Mouse (Mus musculus) CH12.LX (cell line): ENCODE results near the gene Eml6. TPM values are rescaled to one million over a fixed set of nuclear protein-coding genes. Genes with fewer than 3 reads are reported as not detected.
A peak's percentile ranks its signal among the peaks of the same experiment; 100 is the strongest.

Experiments used
- DNase-seq: peaks from one replicate; pipeline ENCODE4 v3.0.0-alpha.2; 2013; ENCODE audit errors: extremely low read depth
- H3K27ac ChIP-seq: 2 replicates; pipeline ENCODE4 v1.5.1; 2012; ENCODE audit warnings: low read depth, mild to moderate bottlenecking, control low read depth, moderate library complexity; ENCODE audit not compliant: insufficient read depth
- H3K27me3 ChIP-seq: replicated peaks from 2 replicates; pipeline ENCODE3; 2012; ENCODE audit warnings: inconsistent platforms
- H3K36me3 ChIP-seq, 2 experiments: replicated peaks in 1 of 2; 2 replicates each; pipeline versions ENCODE3 to v1.6.1; 2012; ENCODE audit warnings: inconsistent platforms in 1 of 2, low read length in 1 of 2, mild to moderate bottlenecking in 1 of 2, mixed read lengths in 1 of 2, moderate library complexity in 1 of 2; ENCODE audit not compliant: control insufficient read depth in 1 of 2, insufficient read depth in 1 of 2
- H3K4me1 ChIP-seq, 2 experiments: 2 replicates each; pipeline ENCODE4 v1.6.1; 2012; ENCODE audit warnings: inconsistent platforms in 1 of 2, moderate library complexity in 1 of 2; ENCODE audit not compliant: insufficient read depth in 2 of 2, control insufficient read depth in 1 of 2
- H3K4me2 ChIP-seq: 2 replicates; pipeline ENCODE4 v1.6.1; 2012; ENCODE audit warnings: low read depth, mild to moderate bottlenecking, control low read depth; ENCODE audit not compliant: poor library complexity, insufficient read depth, severe bottlenecking
- H3K4me3 ChIP-seq, 3 experiments: fragments of 150-350 bp in 1 of 3; sonication (generic) in 1 of 3; replicated peaks in 1 of 3; 2 replicates each; pipeline versions ENCODE3 to v1.5.1; 2011 to 2012; ENCODE audit warnings: low read depth in 2 of 3, low read length in 2 of 3, mild to moderate bottlenecking in 2 of 3, moderate library complexity in 2 of 3, control low read depth in 1 of 3, improper control_type of control experiment in 1 of 3, inconsistent platforms in 1 of 3, mixed read lengths in 1 of 3; ENCODE audit not compliant: poor library complexity in 1 of 3
- H3K79me2 ChIP-seq: replicated peaks from 2 replicates; pipeline ENCODE4 v1.6.1; 2012; ENCODE audit warnings: mild to moderate bottlenecking, moderate library complexity; ENCODE audit not compliant: control insufficient read depth, poor library complexity, insufficient read depth, severe bottlenecking; ENCODE audit errors: extremely low read depth
- H3K9ac ChIP-seq: 2 replicates; pipeline ENCODE4 v1.6.1; 2012; ENCODE audit warnings: low read depth, mild to moderate bottlenecking, control low read depth, moderate library complexity; ENCODE audit not compliant: insufficient read depth
- H3K9me3 ChIP-seq: replicated peaks from 2 replicates; pipeline ENCODE3; 2012; ENCODE audit warnings: low read length, inconsistent platforms, mixed read lengths
- CHD2 ChIP-seq: IDR thresholded peaks from 2 replicates; pipeline ENCODE4 v1.6.1; 2011; ENCODE audit warnings: low read length, improper control_type of control experiment
- CTCF ChIP-seq, 2 experiments: IDR thresholded peaks in 1 of 2; conservative IDR thresholded peaks in 1 of 2; 2 replicates each; pipeline ENCODE4 v1.5.1; 2011 to 2012; ENCODE audit warnings: low read depth in 2 of 2, low read length in 2 of 2, improper control_type of control experiment in 1 of 2, inconsistent platforms in 1 of 2, mild to moderate bottlenecking in 1 of 2, moderate library complexity in 1 of 2
- E2F4 ChIP-seq: IDR thresholded peaks from 2 replicates; pipeline ENCODE4 v1.6.1; 2011; ENCODE audit warnings: low read depth, low read length, improper control_type of control experiment; ENCODE audit not compliant: insufficient replicate concordance
- ELF1 ChIP-seq: IDR thresholded peaks from 2 replicates; pipeline ENCODE4 v1.6.1; 2014; ENCODE audit warnings: low read depth, mild to moderate bottlenecking, inconsistent platforms, low read length, improper control_type of control experiment
- EP300 ChIP-seq: IDR thresholded peaks from 2 replicates; pipeline ENCODE4 v1.6.1; 2011; ENCODE audit warnings: low read length, improper control_type of control experiment
- ETS1 ChIP-seq: conservative IDR thresholded peaks from 2 replicates; pipeline ENCODE4 v1.6.1; 2012; ENCODE audit warnings: low read depth, mild to moderate bottlenecking, inconsistent platforms, low read length, improper control_type of control experiment, moderate library complexity
- HCFC1 ChIP-seq: IDR thresholded peaks from 2 replicates; pipeline ENCODE4 v1.6.1; 2012; ENCODE audit warnings: low read depth, mild to moderate bottlenecking, inconsistent platforms, low read length, improper control_type of control experiment
- IRF4 ChIP-seq: IDR thresholded peaks from 2 replicates; pipeline ENCODE4 v1.6.1; 2014; ENCODE audit warnings: low read depth, mild to moderate bottlenecking, inconsistent platforms, low read length, improper control_type of control experiment
- JUND ChIP-seq: conservative IDR thresholded peaks from 2 replicates; pipeline ENCODE4 v1.6.1; 2011; ENCODE audit warnings: low read depth, low read length, improper control_type of control experiment
- MAFK ChIP-seq: IDR thresholded peaks from 2 replicates; pipeline ENCODE4 v1.6.1; 2011; ENCODE audit warnings: low read length, improper control_type of control experiment; ENCODE audit not compliant: insufficient replicate concordance
- MAX ChIP-seq: IDR thresholded peaks from 2 replicates; pipeline ENCODE4 v1.6.1; 2011; ENCODE audit warnings: low read length, improper control_type of control experiment
- MAZ ChIP-seq: IDR thresholded peaks from 2 replicates; pipeline ENCODE4 v1.6.1; 2012; ENCODE audit warnings: low read depth, mild to moderate bottlenecking, inconsistent platforms, low read length, improper control_type of control experiment, moderate library complexity
- MXI1 ChIP-seq: IDR thresholded peaks from 2 replicates; pipeline ENCODE4 v1.6.1; 2011; ENCODE audit warnings: mild to moderate bottlenecking, low read depth, low read length, improper control_type of control experiment
- NELFE ChIP-seq: IDR thresholded peaks from 2 replicates; pipeline ENCODE4 v1.6.1; 2011; ENCODE audit warnings: low read depth, low read length, improper control_type of control experiment
- PAX5 ChIP-seq: IDR thresholded peaks from 2 replicates; pipeline ENCODE4 v1.6.1; 2012; ENCODE audit warnings: low read length, inconsistent platforms, mixed read lengths
- POLR2A ChIP-seq: IDR thresholded peaks from 2 replicates; pipeline ENCODE4 v1.6.1; 2011; ENCODE audit warnings: low read depth, mild to moderate bottlenecking, improper control_type of control experiment, low read length
- POLR2AphosphoS2 ChIP-seq: IDR thresholded peaks from 2 replicates; pipeline ENCODE4 v1.6.1; 2011; ENCODE audit warnings: low read depth, low read length, improper control_type of control experiment
- RCOR1 ChIP-seq: conservative IDR thresholded peaks from 2 replicates; pipeline ENCODE4 v1.6.1; 2012; ENCODE audit warnings: low read depth, mild to moderate bottlenecking, inconsistent platforms, low read length, improper control_type of control experiment
- SMC3 ChIP-seq: IDR thresholded peaks from 2 replicates; pipeline ENCODE4 v1.6.1; 2011; ENCODE audit warnings: low read depth, low read length, improper control_type of control experiment
- TBP ChIP-seq: conservative IDR thresholded peaks from 2 replicates; pipeline ENCODE4 v1.6.1; 2011; ENCODE audit warnings: low read depth, low read length, improper control_type of control experiment
- TCF12 ChIP-seq: IDR thresholded peaks from 2 replicates; pipeline ENCODE4 v1.6.1; 2014; ENCODE audit warnings: low read depth, mild to moderate bottlenecking, inconsistent platforms, low read length, improper control_type of control experiment
- UBTF ChIP-seq: IDR thresholded peaks from 2 replicates; pipeline ENCODE4 v1.6.1; 2012; ENCODE audit warnings: low read depth, mild to moderate bottlenecking, inconsistent platforms, low read length, improper control_type of control experiment, moderate library complexity
- USF2 ChIP-seq: conservative IDR thresholded peaks from 2 replicates; pipeline ENCODE4 v1.6.1; 2011; ENCODE audit warnings: low read depth, low read length, improper control_type of control experiment
- ZC3H11A ChIP-seq: IDR thresholded peaks from 2 replicates; pipeline ENCODE4 v1.6.1; 2012; ENCODE audit warnings: low read depth, mild to moderate bottlenecking, inconsistent platforms, low read length, improper control_type of control experiment
- dilution Hi-C: fragments of 300-500 bp; cut with MboI; formaldehyde crosslinking; loops from 2 replicates; pipeline ENCODE4 v1.14.3; 2020; ENCODE audit warnings: low sequenced_read_pairs; ENCODE audit not compliant: extremely low pct_unique_long_range_greater_than_20kb, extremely low pct_ligation_motif_present
- in situ Hi-C: fragments of 300-500 bp; cut with MboI; formaldehyde crosslinking; loops from 3 replicates; pipeline ENCODE4 v1.14.3; 2019; ENCODE audit warnings: low sequenced_read_pairs, low pct_ligation_motif_present, low pct_unique_long_range_greater_than_20kb, mixed read lengths
- polyA plus RNA-seq: library from polyadenylated mRNA; unstranded; fragments of >175 nt; gene quantifications from 2 replicates; pipeline ENCODE4 v1.2.1, GENCODE M21; 2012; ENCODE audit warnings: low read depth; ENCODE audit not compliant: insufficient read length
- total RNA-seq, 2 experiments: library from RNA; depleted of rRNA; stranded (reverse); fragments of 300-350 nt in 1 of 2; fragments of >200 nt in 1 of 2; gene quantifications; 2 replicates each; pipeline ENCODE4 v1.2.3; 2012 to 2014

Gene Eml6
- total and polyA plus RNA-seq, 3 experiments, result 3.1 to 3.7 (median 3.2) TPM

DNA sequence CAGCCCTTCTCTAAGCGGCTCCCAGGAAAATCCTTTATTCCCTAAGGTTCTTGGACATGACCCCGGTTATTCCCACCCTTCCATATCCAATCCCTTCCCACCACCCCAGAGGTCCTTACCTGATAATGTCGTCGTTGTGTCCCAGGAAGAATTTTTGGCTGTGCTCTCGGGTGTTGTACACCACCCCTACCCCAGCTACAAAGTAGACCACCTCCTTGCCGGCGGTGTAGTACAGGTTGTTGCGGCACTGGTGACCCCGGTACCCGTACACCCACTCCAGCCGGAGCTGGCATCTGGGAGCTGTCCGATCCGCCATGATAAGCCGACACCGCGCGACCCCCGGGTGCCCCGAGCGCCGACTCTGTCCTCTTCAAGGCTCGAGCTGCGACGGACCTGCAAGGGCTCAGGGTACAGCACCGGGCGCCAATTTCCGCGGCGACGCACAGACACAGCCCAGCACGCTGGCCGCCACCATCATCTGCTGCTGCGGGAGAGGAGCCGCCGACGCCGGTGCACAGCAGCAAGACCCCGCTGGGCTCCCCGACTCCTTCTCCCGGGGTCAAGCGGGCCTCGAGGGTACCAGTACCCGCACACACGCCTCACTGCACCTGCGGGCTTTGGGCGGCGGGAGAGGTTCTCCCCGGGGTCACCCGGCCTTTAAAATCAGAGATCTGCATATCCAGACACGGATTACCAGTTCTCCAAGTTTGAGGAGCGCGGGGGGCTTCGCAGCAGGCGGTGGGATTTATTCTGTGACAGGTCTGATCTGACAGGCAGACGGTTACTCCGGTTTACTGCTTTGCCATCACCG is 1.4 kb downstream of the Eml6 start:
- no peak for TF ChIP-seq USF2
- TF ChIP-seq E2F4, result no peak
- TF ChIP-seq JUND, result no peak
- no peak for TF ChIP-seq UBTF
- no peak for TF ChIP-seq CTCF (conservative IDR thresholded peaks at IDR 0.05 in 1 of 2, IDR thresholded peaks at IDR 0.05 in 1 of 2; ENCODE audit: low read depth in 2 of 2, low read length in 2 of 2)
- no peak for TF ChIP-seq NELFE
- TF ChIP-seq MAZ, result no peak
- no peak for TF ChIP-seq POLR2AphosphoS2
- no peak for TF ChIP-seq HCFC1
- TF ChIP-seq POLR2A, result no peak
- no peak for TF ChIP-seq RCOR1
- TF ChIP-seq ETS1, result no peak
- no peak for TF ChIP-seq ELF1
- no peak for TF ChIP-seq CHD2
- TF ChIP-seq MAX, result no peak
- no peak for TF ChIP-seq ZC3H11A
- TF ChIP-seq IRF4, result no peak
- TF ChIP-seq PAX5, result no peak
- TF ChIP-seq, all 38 proteins: peak for 0
- Histone ChIP-seq H3K9ac (no peak overlapping the region), H3K4me1 (peaks cover 3 to 42% of the 10 kb centered on the region in 2 experiments; a peak in 1 of 4 replicates), H3K4me3 (no peak overlapping the region), H3K4me2 (peak overlapping the region; percentile 8; the same call in 1 of the 2 replicates), H3K9me3 (no peaks in the 10 kb centered on the region), H3K27ac (no peak overlapping the region), H3K79me2 (no peaks in the 10 kb centered on the region), H3K36me3 (peaks cover 0 to 18% of the 10 kb centered on the region in 2 experiments), H3K27me3 (no peaks in the 10 kb centered on the region)
- dilution Hi-C loops, result no loop called here
- in situ Hi-C loops, result no loop called here
- DNase-seq, result no peak

DNA sequence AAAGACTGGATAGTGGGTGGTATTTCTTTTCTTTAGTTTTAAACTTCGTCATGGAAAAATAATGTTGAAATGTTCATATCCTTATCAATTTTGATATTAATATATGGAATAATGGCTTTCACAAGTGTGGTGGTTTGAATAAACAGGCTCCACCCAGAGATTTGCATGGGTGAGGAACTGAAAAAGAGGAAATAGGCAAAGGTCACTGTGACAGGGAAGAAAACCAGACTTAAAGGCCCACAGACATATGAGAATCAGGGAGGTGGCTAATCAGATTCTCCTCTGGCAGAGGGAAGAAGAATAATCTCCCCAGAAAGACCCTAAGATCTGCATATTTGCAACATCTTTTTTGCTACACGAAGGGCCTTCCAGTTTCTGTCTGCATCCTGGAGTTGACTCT is 39.6 kb downstream of the Eml6 start:
- DNase-seq, result peak; percentile 63
- in situ Hi-C loops (no loop called here), dilution Hi-C loops (no loop called here)
- H3K36me3 ChIP-seq, result no peaks in the 10 kb centered on the region
- H3K27ac ChIP-seq, result no peak overlapping the region
- no peak for TF ChIP-seq TCF12
- TF ChIP-seq EP300, result peak; percentile 47; the same call in 1 of the 2 replicates
- no peak for TF ChIP-seq SMC3
- TF ChIP-seq MXI1, result no peak
- no peak for TF ChIP-seq PAX5
- no peak for TF ChIP-seq MAFK
- no peak for TF ChIP-seq TBP
- TF ChIP-seq CHD2, result no peak
- peaks cover 0 to 18% of the 10 kb centered on the region in 2 experiments; a peak in 2 of 4 replicates for H3K4me1 ChIP-seq
- H3K9ac ChIP-seq, result no peak overlapping the region
- H3K4me2 ChIP-seq, result no peak overlapping the region
- no peaks in the 10 kb centered on the region for H3K9me3 ChIP-seq
- no peaks in the 10 kb centered on the region for H3K27me3 ChIP-seq
- no peaks in the 10 kb centered on the region for H3K79me2 ChIP-seq
- no peak overlapping the region for H3K4me3 ChIP-seq
